Mouse (Mus musculus) layer of hippocampus, adult 2 months (tissue): ENCODE measurements at regions not wholly inside any gene's neighbourhood (a gene's known extent, or its start where the extent isn't known, plus 50 kb on each side); places are given as distances from the start of the nearest gene placed in this dataset.

Experiments used
- DNase-seq, 2 experiments: peaks; one replicate each; pipeline ENCODE4 v3.0.0; 2022; ENCODE audit warnings: low spot score in 2 of 2
- H3K27ac ChIP-seq: fragments of 200-600 bp; 2 replicates; pipeline ENCODE4 v1.8.1; 2022
- H3K4me3 ChIP-seq: fragments of 200-600 bp; 2 replicates; pipeline ENCODE4 v1.8.1; 2022; ENCODE audit warnings: mild to moderate bottlenecking
- CTCF ChIP-seq: fragments of 200-600 bp; conservative IDR thresholded peaks from 2 replicates; pipeline ENCODE4 v1.8.1; 2022; ENCODE audit warnings: antibody characterized with exemption, mild to moderate bottlenecking, moderate library complexity

DNA sequence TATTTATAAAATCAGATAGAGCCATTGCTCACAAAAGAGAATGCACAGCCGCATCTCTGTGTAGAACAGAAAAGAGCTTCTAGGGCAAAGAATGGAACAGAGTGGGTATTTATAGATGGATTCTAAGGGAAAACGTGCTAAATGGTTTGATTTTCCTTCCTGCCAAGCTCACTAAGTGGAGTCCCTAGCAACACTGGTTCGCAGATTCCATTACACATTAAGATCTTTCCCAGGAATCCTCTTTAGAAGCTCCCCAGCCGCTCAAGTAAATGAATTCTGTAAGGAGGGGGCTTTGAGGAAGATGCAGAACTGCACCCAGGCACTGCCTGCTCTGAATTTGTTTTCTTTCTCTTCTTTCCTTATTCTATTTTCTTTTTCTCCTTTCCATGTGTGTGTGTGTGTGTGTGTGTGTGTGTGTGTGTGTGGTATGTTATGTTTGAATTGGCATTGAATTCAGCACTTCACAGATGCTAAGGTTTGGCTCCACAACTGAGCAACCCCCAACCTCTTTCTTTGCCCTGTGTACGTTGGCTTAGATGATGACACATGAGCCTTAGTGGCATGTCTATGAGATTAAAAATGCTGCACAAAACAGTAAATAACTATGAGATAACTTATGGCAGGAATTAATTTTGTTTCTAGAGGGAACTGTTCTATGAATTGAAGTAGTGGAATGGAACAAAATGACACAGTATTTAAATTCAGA lies 450.5 kb downstream of the Arl4a start:
- no peak overlapping the region for H3K27ac ChIP-seq
- no peak overlapping the region for H3K4me3 ChIP-seq
- TF ChIP-seq CTCF, result no peak

GRCm38 (mm10) chr12:39586163-39586562 lies 451.7 kb downstream of the Arl4a start:
- Histone ChIP-seq H3K4me3 (no peak overlapping the region), H3K27ac (no peak overlapping the region)
- no peak for TF ChIP-seq CTCF
- DNase-seq, result no peak

More for the DNA sequence above, 450.5 kb downstream of the Arl4a start:
- no peak for DNase-seq

- Histone ChIP-seq H3K27ac (peak overlapping the region; percentile 28; the same call in 1 of the 2 replicates), H3K4me3 (no peak overlapping the region)
- TF ChIP-seq CTCF, result no peak
- no peak for DNase-seq
Observed at GRCm38 (mm10) chr12:39577610-39578009, 460.2 kb downstream of the Arl4a start.

DNA sequence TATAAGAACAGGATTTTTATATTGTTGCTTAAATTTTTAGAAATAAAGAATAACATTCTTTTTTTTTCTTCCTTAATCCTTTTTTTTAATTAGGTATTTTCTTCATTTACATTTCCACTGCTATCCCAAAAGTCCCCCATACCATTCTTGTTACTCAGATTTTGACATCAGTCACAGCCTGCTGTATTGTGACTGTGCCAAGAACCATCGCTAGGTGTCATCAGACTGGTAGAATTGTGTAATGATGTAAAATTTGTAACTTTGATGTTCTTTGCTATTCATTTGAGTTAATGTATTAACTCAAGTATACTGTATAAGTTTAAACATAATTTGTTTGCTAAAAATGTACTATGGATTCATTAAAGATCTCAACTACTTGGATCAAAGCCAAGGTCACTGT lies 465.0 kb downstream of the Arl4a start:
- Histone ChIP-seq H3K4me3 (no peak overlapping the region), H3K27ac (no peak overlapping the region)
- peak; percentile 61 for TF ChIP-seq CTCF
- DNase-seq, result no peak

- DNase-seq, result no peak
- no peak for TF ChIP-seq CTCF
- Histone ChIP-seq H3K4me3 (no peak overlapping the region), H3K27ac (no peak overlapping the region)
Observed at GRCm38 (mm10) chr12:39572147-39572546, 465.7 kb downstream of the Arl4a start.

- TF ChIP-seq CTCF, result no peak
- Histone ChIP-seq H3K27ac (no peak overlapping the region), H3K4me3 (no peak overlapping the region)
- no peak for DNase-seq
Observed at GRCm38 (mm10) chr12:39560734-39561446, 476.9 kb downstream of the Arl4a start.

- Histone ChIP-seq H3K4me3 (no peak overlapping the region), H3K27ac (no peak overlapping the region)
- DNase-seq, result no peak
- no peak for TF ChIP-seq CTCF
Observed at GRCm38 (mm10) chr12:39558491-39558890, 479.3 kb downstream of the Arl4a start.

DNA sequence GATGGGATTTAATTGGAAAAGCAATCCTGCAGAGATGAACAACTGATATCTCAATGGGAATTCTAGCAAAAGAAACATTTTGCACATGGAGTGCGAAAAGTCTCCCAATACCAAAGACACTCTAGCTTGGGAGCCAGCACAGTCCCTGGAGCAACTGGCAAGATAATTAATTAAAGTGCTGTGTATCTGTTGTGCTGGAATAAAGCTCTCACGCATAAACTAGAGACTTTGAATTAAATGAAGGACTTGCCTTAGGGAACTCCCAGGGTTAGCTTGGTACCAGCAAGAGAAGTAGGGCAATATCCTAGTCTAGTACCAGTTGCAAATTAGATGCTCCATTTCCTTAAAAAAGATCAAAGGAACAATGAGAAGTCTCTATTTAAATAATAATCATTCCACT lies 501.5 kb downstream of the Arl4a start:
- Histone ChIP-seq H3K27ac (no peak overlapping the region), H3K4me3 (no peak overlapping the region)
- DNase-seq, result no peak
- TF ChIP-seq CTCF, result no peak

DNA sequence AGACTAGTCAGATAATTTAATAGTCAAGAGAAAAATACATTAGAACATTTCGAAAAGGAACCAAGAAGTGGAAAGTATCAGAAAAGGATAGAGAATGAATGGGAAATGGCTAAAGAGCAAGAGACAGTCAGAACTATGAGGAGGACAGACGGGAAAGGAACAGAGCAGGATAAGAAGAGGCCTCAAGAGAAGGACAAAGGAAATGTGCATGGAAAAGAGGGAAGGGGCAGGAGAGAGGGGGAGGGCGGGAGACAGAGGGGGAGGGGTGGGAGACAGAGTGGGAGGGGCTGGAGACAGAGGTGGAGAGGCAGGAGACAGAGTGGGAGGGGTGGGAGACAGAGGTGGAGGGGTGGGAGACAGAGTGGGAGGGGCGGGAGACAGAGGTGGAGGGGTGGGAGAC lies 509.7 kb downstream of the Arl4a start:
- no peak overlapping the region for H3K4me3 ChIP-seq
- TF ChIP-seq CTCF, result no peak
- H3K27ac ChIP-seq, result no peak overlapping the region
- DNase-seq, result no peak

- DNase-seq, result no peak
- TF ChIP-seq CTCF, result no peak
- Histone ChIP-seq H3K4me3 (no peak overlapping the region), H3K27ac (no peak overlapping the region)
Observed at GRCm38 (mm10) chr12:39527216-39527600, 510.6 kb downstream of the Arl4a start.

- Histone ChIP-seq H3K27ac (no peak overlapping the region), H3K4me3 (no peak overlapping the region)
- TF ChIP-seq CTCF, result no peak
- no peak for DNase-seq
Observed at GRCm38 (mm10) chr12:39526535-39527215, 511.1 kb downstream of the Arl4a start.

GRCm38 (mm10) chr12:39515690-39516089 lies 522.1 kb downstream of the Arl4a start:
- no peak overlapping the region for H3K27ac ChIP-seq
- TF ChIP-seq CTCF, result no peak
- no peak overlapping the region for H3K4me3 ChIP-seq
- DNase-seq, result no peak

- TF ChIP-seq CTCF, result no peak
- Histone ChIP-seq H3K4me3 (no peak overlapping the region), H3K27ac (no peak overlapping the region)
- DNase-seq, result no peak
Observed at GRCm38 (mm10) chr12:39510855-39511254, 527.0 kb downstream of the Arl4a start.
